Mouse (Mus musculus) megakaryocyte, embryonic 14.5 days (primary cell): ENCODE data around the gene Arhgap24. TPM values are rescaled to one million over a fixed set of nuclear protein-coding genes. Genes with fewer than 3 reads are reported as not detected.
A peak's percentile ranks its signal among the peaks of the same experiment; 100 is the strongest.

Experiments used
- H3K27me3 ChIP-seq: replicated peaks from 2 replicates; pipeline ENCODE3; 2012; ENCODE audit warnings: inconsistent platforms
- H3K36me3 ChIP-seq: replicated peaks from 2 replicates; pipeline ENCODE3; 2012; ENCODE audit warnings: low read length, inconsistent platforms, mixed read lengths
- H3K4me1 ChIP-seq: 2 replicates; pipeline ENCODE4 v1.6.1; 2012; ENCODE audit warnings: inconsistent platforms
- H3K4me3 ChIP-seq: replicated peaks from 2 replicates; pipeline ENCODE3; 2012; ENCODE audit warnings: moderate library complexity, mild to moderate bottlenecking, inconsistent platforms
- H3K9me3 ChIP-seq: 2 replicates; pipeline ENCODE4 v1.6.1; 2012; ENCODE audit warnings: inconsistent platforms
- FLI1 ChIP-seq: IDR thresholded peaks from 2 replicates; pipeline ENCODE4 v1.6.1; 2012; ENCODE audit warnings: low read length, inconsistent platforms, mixed read lengths
- GATA1 ChIP-seq: IDR thresholded peaks from 3 replicates; pipeline ENCODE4 v1.6.1; 2012; ENCODE audit warnings: mixed read lengths, low read length, inconsistent platforms, borderline replicate concordance
- polyA plus RNA-seq: library from polyadenylated mRNA; stranded (reverse); fragments of >175 nt; gene quantifications from 2 replicates; pipeline ENCODE4 v1.2.3, GENCODE M21; 2012; ENCODE audit warnings: low replicate concordance; ENCODE audit not compliant: insufficient read depth

Gene Arhgap24
- polyA plus RNA-seq, result 1.4 TPM in 1 of 2 replicates, not detected in the other

DNA sequence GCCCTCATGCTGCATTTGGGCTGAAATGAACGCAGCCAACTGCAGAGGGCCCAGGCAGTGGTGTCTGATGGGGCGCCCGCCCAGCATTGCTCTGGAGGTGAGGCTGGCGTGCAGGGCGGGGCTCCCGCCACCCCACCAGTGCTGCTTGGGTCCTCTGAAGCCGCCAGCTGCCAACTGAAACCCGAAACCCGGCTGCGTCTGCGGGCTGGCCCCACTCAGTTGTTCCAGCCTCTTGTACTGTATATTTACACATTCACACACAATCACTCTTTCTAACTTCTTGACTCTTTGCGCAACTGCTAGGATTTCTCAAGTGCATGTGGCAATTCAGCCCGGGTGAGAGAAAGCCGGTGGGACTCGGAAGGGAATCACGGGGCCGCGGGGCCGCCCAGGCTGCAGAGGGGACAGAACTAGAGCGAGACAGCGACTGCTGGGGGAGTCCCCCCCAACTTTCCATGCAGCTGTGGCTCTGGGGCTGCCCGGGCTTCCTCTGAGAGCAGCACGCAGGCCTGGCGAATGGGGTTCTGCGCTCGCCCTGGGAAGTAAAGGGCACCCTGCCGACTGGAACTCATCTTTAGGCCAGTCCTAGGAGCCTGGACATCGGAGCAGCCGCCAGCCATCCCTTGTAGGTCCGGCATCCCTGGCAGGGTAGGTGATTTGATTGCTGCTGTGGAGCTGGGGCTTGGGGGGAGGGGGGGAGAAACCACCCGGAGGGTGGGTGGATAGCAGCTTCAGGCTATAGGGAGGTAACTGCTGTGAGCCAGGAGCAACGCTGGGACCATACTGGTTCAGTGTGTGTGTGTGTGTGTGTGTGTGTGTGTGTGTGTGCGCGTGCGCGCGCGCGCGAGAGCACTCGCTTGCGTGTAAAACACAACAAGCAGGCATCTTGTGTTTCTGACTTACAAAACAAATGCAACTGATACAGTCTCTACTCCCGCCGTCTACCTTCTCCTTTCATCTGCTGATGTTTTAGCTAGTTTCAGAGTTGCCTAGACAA, at the start of gene Arhgap24:
Gene Arhgap24 (plus strand): TSS at position 177 of the 997 bp plus-strand sequence.
- peaks cover 21% of the 10 kb centered on the region for H3K4me1 ChIP-seq
- H3K4me3 ChIP-seq, result peak within 1 kb of the TSS; percentile 90
- no peak for TF ChIP-seq FLI1
- TF ChIP-seq GATA1, result no peak
- no peaks in the 10 kb centered on the region for H3K36me3 ChIP-seq
- no peaks in the 10 kb centered on the region for H3K9me3 ChIP-seq
- peaks cover 13% of the 10 kb centered on the region for H3K27me3 ChIP-seq

DNA sequence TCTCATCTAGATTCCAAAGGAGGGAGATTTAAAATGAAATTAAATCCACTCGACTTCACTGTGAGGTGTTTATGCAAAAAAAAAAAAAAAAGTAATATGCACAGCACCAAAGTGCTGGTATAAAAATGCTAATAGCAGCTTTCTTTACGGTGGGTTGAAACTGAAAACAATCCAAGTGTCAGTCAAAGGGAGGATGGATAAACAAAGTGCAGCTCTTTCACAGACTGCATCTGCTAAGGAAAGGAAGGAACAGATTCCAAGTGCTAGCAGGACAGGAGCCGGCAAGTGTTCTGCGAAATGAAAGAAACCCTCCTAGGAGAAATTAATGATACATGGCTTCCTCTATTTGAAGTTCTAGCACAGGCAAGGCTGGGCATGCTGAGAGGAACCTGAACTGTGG, 47.0 kb upstream of the Arhgap24 start:
- peaks cover 20% of the 10 kb centered on the region for H3K9me3 ChIP-seq

DNA sequence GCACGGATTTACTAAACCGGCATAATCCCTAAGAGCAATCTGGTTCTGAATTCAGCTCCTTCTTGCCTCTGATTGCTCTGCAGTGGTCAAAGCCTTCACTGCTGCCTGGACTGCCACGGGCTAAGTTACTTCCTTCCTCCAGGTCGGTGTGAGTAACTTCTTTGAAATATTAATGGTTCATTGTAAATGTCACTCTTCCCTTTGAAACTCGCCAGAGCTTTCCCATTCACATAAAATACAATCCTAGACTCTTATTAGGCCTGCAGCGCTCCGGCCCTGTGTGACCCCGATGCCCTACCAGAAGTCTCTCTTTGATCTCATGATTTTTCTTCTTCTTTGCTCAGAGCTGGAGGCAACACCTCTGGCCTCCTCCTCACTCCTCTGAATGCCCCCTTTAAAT, 44.6 kb upstream of the Arhgap24 start:
- no peak for TF ChIP-seq FLI1

More for the DNA sequence above, 47.0 kb upstream of the Arhgap24 start:
- Histone ChIP-seq H3K27me3 (no peaks in the 10 kb centered on the region), H3K4me1 (no peaks in the 10 kb centered on the region), H3K4me3 (no peak overlapping the region), H3K36me3 (no peaks in the 10 kb centered on the region)
- TF ChIP-seq GATA1 (no peak), FLI1 (no peak)

DNA sequence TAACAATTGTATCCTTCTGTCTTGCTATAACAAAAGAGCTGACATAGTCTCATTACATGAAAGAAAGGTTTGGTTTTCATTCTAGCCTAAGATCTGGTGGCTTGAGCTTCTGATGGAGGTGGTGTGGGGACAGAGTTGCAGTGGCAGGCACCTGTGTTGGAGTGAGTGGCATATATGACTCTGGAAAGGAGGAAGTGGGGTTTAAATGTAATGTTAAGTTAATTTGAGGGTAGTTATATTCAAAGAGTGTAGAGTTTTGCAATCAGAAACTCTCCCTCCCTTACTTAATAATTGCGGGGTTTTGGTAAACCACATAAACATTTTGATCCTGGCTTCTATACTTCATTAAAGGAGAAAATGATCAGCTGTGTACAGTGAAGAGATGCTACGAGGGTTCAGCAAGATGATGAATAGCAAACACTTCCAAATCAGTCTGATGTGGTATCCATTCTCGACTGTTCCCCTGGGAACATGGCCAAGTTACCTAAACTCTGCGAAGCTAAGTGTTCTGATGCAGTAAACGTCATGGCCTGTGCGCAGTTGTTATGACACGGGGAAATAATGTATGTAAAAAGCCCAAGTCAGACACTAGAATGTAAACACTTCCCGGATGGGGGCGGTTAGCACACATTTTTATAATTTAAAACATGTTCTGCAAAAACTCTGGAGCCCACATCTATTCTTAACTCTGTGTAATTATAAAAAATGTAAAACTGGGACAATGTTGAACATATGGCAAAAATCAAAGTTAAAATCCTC, 41.9 kb upstream of the Arhgap24 start:
- TF ChIP-seq GATA1 (no peak), FLI1 (no peak)
- Histone ChIP-seq H3K36me3 (no peaks in the 10 kb centered on the region), H3K4me3 (no peak overlapping the region), H3K4me1 (no peaks in the 10 kb centered on the region), H3K27me3 (no peaks in the 10 kb centered on the region), H3K9me3 (peaks cover 20% of the 10 kb centered on the region)

More for the DNA sequence above, 44.6 kb upstream of the Arhgap24 start:
- H3K36me3 ChIP-seq, result no peaks in the 10 kb centered on the region
- no peak overlapping the region for H3K4me3 ChIP-seq
- H3K9me3 ChIP-seq, result peaks cover 20% of the 10 kb centered on the region
- no peaks in the 10 kb centered on the region for H3K4me1 ChIP-seq
- H3K27me3 ChIP-seq, result no peaks in the 10 kb centered on the region

DNA sequence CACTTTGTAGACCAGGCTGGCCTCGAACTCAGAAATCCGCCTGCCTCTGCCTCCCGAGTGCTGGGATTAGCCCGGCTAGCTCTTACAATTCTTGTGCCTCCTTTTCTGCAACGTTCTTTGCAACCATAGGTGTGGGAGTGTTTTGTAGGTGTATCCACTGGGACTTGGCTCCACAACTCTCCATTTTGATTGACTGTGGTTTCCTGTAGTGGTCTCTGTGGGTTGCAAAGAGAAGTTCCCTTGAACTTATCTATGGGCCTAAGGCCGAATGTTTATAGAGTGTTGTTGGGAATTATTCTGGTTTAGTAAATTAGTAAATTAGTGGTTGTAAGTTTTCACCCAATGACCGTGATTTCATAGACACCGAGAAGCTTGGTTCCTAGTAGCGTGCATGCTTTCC, 33.8 kb upstream of the Arhgap24 start:
- Histone ChIP-seq H3K27me3 (no peaks in the 10 kb centered on the region), H3K9me3 (peaks cover 9% of the 10 kb centered on the region), H3K4me3 (no peak overlapping the region), H3K4me1 (peaks cover 4% of the 10 kb centered on the region; the same call in 1 of the 2 replicates), H3K36me3 (no peaks in the 10 kb centered on the region)
- TF ChIP-seq FLI1, result no peak
- no peak for TF ChIP-seq GATA1

- no peak overlapping the region for H3K4me3 ChIP-seq
- H3K36me3 ChIP-seq, result no peaks in the 10 kb centered on the region
- H3K27me3 ChIP-seq, result no peaks in the 10 kb centered on the region
- peaks cover 4% of the 10 kb centered on the region; the same call in 1 of the 2 replicates for H3K4me1 ChIP-seq
- no peak for TF ChIP-seq FLI1
- TF ChIP-seq GATA1, result no peak
- peaks cover 15% of the 10 kb centered on the region for H3K9me3 ChIP-seq
Observed at GRCm38 (mm10) chr5:102450897-102451296, 30.3 kb upstream of the Arhgap24 start.

DNA sequence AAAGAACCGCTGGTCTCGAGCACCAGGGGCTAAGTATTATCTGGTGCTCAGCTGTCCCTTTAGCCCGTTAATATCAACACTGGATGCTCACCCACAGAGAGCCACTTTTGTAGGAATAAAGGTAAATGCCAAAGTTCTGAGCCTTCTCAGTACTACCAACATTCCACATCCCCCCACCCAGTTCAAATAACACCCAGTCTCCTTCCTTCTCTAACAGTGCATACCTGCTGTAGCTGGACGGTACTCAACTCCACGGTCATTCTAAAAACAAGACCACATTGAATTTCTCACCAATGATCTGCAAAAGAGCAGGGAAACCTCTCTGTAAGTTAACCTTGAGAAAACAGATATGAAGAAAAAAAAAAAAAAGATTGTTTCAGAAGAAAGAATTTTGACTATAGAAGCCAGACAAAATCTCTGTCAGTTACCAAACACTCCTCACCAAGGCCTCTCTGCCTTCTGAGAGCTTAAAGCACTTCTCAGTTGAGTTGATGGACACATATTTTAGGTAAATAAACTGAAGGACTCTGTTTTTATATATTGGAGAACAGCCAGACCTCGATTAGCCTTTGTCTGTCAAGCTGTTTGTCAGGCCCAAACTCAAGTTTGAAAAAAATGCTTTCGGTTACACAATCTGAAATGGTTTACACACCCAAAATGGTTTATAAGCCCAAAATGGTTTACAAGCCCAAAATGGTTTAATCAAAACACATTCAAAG, 29.0 kb upstream of the Arhgap24 start:
- Histone ChIP-seq H3K4me1 (peaks cover 4% of the 10 kb centered on the region; the same call in 1 of the 2 replicates), H3K4me3 (no peak overlapping the region), H3K9me3 (peaks cover 15% of the 10 kb centered on the region), H3K36me3 (no peaks in the 10 kb centered on the region), H3K27me3 (no peaks in the 10 kb centered on the region)
- TF ChIP-seq GATA1, result no peak
- TF ChIP-seq FLI1, result no peak

DNA sequence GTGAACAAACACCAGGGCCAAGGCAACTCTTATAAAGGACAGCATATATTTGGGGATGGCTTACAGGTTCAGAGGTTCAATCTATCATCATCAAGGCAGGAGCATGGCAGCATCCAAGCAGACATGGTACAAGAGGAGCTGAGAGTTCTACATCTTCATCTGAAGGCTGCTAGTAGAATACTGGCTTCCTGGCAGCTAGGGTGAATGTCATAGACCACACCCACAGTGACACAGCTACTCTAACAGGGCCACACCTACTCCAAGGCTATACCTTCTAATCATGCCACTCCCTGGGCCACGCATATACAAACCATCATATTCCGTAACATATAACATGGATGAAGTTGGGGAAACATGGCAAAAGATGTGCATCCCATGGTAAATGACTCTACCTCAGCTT, 27.9 kb upstream of the Arhgap24 start:
- TF ChIP-seq GATA1 (no peak), FLI1 (no peak)
- peaks cover 8% of the 10 kb centered on the region for H3K9me3 ChIP-seq
- no peaks in the 10 kb centered on the region for H3K36me3 ChIP-seq

DNA sequence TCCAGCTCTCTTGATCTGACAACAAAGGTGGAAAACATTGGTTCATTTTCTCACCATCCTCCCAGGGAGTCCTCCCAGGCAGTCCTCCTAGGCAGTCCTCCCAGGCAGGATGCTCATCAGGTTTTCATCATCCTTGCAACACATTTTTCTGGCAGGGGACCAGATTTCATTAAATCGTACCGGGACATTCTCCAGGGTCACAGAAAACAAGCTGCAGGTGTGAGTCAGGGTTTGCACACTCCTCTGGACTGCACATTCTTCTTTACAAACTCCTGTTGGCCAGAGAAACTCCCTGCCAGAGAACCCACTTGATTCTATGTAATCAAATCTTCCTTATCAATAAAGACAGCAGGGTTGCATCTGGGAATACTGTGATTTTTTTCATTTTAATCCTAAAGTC, 25.9 kb upstream of the Arhgap24 start:
- no peaks in the 10 kb centered on the region for H3K27me3 ChIP-seq
- TF ChIP-seq GATA1 (no peak), FLI1 (no peak)
- H3K4me1 ChIP-seq, result no peaks in the 10 kb centered on the region
- H3K36me3 ChIP-seq, result no peaks in the 10 kb centered on the region
- no peak overlapping the region for H3K4me3 ChIP-seq
- peaks cover 12% of the 10 kb centered on the region for H3K9me3 ChIP-seq

More for the DNA sequence above, 27.9 kb upstream of the Arhgap24 start:
- no peaks in the 10 kb centered on the region for H3K27me3 ChIP-seq
- H3K4me1 ChIP-seq, result no peaks in the 10 kb centered on the region
- H3K4me3 ChIP-seq, result no peak overlapping the region
